Mouse (Mus musculus) retina, adult 2 months (tissue): ENCODE measurements around the gene Chrna5.

ENCODE experiments used
- DNase-seq: peaks from one replicate; pipeline ENCODE4 v3.0.0-alpha.2; 2012; ENCODE audit warnings: low read depth, low spot score

The Chrna5 gene

GRCm38 (mm10) chr9:55023326-55023725 lies 42.6 kb downstream of the Chrna5 start:
- no peak for DNase-seq

GRCm38 (mm10) chr9:55023902-55024583 lies 43.4 kb downstream of the Chrna5 start:
- peak; percentile 65 for DNase-seq

GRCm38 (mm10) chr9:55025534-55026274 lies 45.0 kb downstream of the Chrna5 start:
- DNase-seq, result no peak

- no peak for DNase-seq
These were observed 45.6 kb downstream of the Chrna5 start, which contains the start of gene Chrna3 for GRCm38 (mm10) chr9:55026275-55026663. TSS of gene Chrna3 (minus strand) at chr9:55026562.

GRCm38 (mm10) chr9:55031435-55032167 lies 50.9 kb downstream of the Chrna5 start:
- DNase-seq, result no peak

GRCm38 (mm10) chr9:55038948-55039347 lies 58.3 kb downstream of the Chrna5 start:
- no peak for DNase-seq

GRCm38 (mm10) chr9:55039983-55040382 lies 59.3 kb downstream of the Chrna5 start:
- DNase-seq, result no peak

- no peak for DNase-seq
These were observed 60.7 kb downstream of the Chrna5 start for GRCm38 (mm10) chr9:55041389-55041788.

- no peak for DNase-seq
These were observed 63.0 kb downstream of the Chrna5 start for GRCm38 (mm10) chr9:55043688-55044087.

GRCm38 (mm10) chr9:55045001-55045400 lies 64.3 kb downstream of the Chrna5 start:
- DNase-seq, result no peak

GRCm38 (mm10) chr9:55046764-55047163 lies 66.1 kb downstream of the Chrna5 start:
- no peak for DNase-seq

GRCm38 (mm10) chr9:55048211-55048880 lies 67.7 kb downstream of the Chrna5 start, which contains the start of gene Chrnb4:
TSS of gene Chrnb4 (minus strand) at chr9:55048779.
- no peak for DNase-seq

GRCm38 (mm10) chr9:55055386-55055930 lies 74.8 kb downstream of the Chrna5 start:
- DNase-seq, result no peak
